Mouse (Mus musculus): ENCODE measurements around the gene Ablim2. TPM values are rescaled to one million over a fixed set of nuclear protein-coding genes. Genes with fewer than 3 reads are reported as not detected.

Ablim2 gene
- polyA plus RNA-seq, 1 experiment, result 5.1 TPM

- peak within 1 kb of the TSS; percentile 71 for H3K4me3 ChIP-seq (ENCODE audit: extremely low read depth, insufficient read depth, insufficient read length)
- WGBS, result 1% methylated on average over 47 of the region's 49 CpGs
Observed at GRCm38 (mm10) chr5:35893093-35893804, 135.6 kb downstream of the Ablim2 start, which contains the start of gene Afap1. TSS of gene Afap1 (plus strand) at chr5:35893319.

GRCm38 (mm10) chr5:35893805-35894260, 136.2 kb downstream of the Ablim2 start:
- peak in 1 of 2 experiments; percentile 40 for DNase-seq (ENCODE audit: low read depth in 1 of 2, low spot score in 2 of 2)
- Histone ChIP-seq H3K4me3 (ENCODE audit: extremely low read depth, insufficient read depth, insufficient read length) (peak overlapping the region; percentile 71), H3K27ac (ENCODE audit: insufficient read depth, low read length) (0 out of 2 replicates have a peak overlapping the region, but pooled peaks have one; percentile 10)

More at GRCm38 (mm10) chr5:35893093-35893804, 135.6 kb downstream of the Ablim2 start, which contains the start of gene Afap1:
- H3K36me3 ChIP-seq (ENCODE audit: control insufficient read depth, insufficient read depth, low read length), result no peaks in the 10 kb centered on the region
- H3K27me3 ChIP-seq (ENCODE audit: control insufficient read depth, insufficient read depth, low read length), result 0 out of 2 replicates have a peak, but pooled peaks cover 2% of the 10 kb centered on the region
- H3K4me1 ChIP-seq (ENCODE audit: control insufficient read depth, insufficient read depth, insufficient read length), result peaks cover 2% of the 10 kb centered on the region; the same call in 1 of the 2 replicates
- DNase-seq (ENCODE audit: low read depth in 1 of 2, low spot score in 2 of 2), result peak; percentile 92 to 100
- H3K27ac ChIP-seq (ENCODE audit: insufficient read depth, low read length), result 0 out of 2 replicates have a peak within 1 kb of the TSS, but pooled peaks have one; percentile 10
- TF ChIP-seq POLR2A (IDR thresholded peaks at IDR 0.05; ENCODE audit: low read depth, low read length), result no peak
- no peak for TF ChIP-seq CTCF (IDR thresholded peaks at IDR 0.05; ENCODE audit: extremely low read depth, insufficient read depth, insufficient read length, insufficient replicate concordance)

GRCm38 (mm10) chr5:35894295-35895047, 136.8 kb downstream of the Ablim2 start:
- Histone ChIP-seq H3K36me3 (ENCODE audit: control insufficient read depth, insufficient read depth, low read length) (no peaks in the 10 kb centered on the region), H3K4me3 (ENCODE audit: extremely low read depth, insufficient read depth, insufficient read length) (peak overlapping the region; percentile 71; the same call in 1 of the 2 replicates), H3K4me1 (ENCODE audit: control insufficient read depth, insufficient read depth, insufficient read length) (peaks cover 2% of the 10 kb centered on the region; the same call in 1 of the 2 replicates), H3K27me3 (ENCODE audit: control insufficient read depth, insufficient read depth, low read length) (0 out of 2 replicates have a peak, but pooled peaks cover 2% of the 10 kb centered on the region), H3K27ac (ENCODE audit: insufficient read depth, low read length) (no peak overlapping the region)
- 55% methylated on average over 30 of the region's 30 CpGs for WGBS
- TF ChIP-seq POLR2A (IDR thresholded peaks at IDR 0.05; ENCODE audit: low read depth, low read length) (no peak), CTCF (IDR thresholded peaks at IDR 0.05; ENCODE audit: extremely low read depth, insufficient read depth, insufficient read length, insufficient replicate concordance) (no peak)
- DNase-seq (ENCODE audit: low read depth in 1 of 2, low spot score in 2 of 2), result no peak

More at GRCm38 (mm10) chr5:35893805-35894260, 136.2 kb downstream of the Ablim2 start:
- peaks cover 2% of the 10 kb centered on the region; the same call in 1 of the 2 replicates for H3K4me1 ChIP-seq (ENCODE audit: control insufficient read depth, insufficient read depth, insufficient read length)
- TF ChIP-seq POLR2A (IDR thresholded peaks at IDR 0.05; ENCODE audit: low read depth, low read length) (no peak), CTCF (IDR thresholded peaks at IDR 0.05; ENCODE audit: extremely low read depth, insufficient read depth, insufficient read length, insufficient replicate concordance) (no peak)
- 5% methylated on average over 21 of the region's 21 CpGs for WGBS
- 0 out of 2 replicates have a peak, but pooled peaks cover 2% of the 10 kb centered on the region for H3K27me3 ChIP-seq (ENCODE audit: control insufficient read depth, insufficient read depth, low read length)
- H3K36me3 ChIP-seq (ENCODE audit: control insufficient read depth, insufficient read depth, low read length), result no peaks in the 10 kb centered on the region

GRCm38 (mm10) chr5:35895926-35896325, 138.2 kb downstream of the Ablim2 start:
- no peaks in the 10 kb centered on the region for H3K36me3 ChIP-seq (ENCODE audit: control insufficient read depth, insufficient read depth, low read length)
- WGBS, result 77% methylated on average over 4 of the region's 4 CpGs
- peaks cover 6% of the 10 kb centered on the region for H3K4me1 ChIP-seq (ENCODE audit: control insufficient read depth, insufficient read depth, insufficient read length)
- H3K4me3 ChIP-seq (ENCODE audit: extremely low read depth, insufficient read depth, insufficient read length), result no peak overlapping the region
- H3K27me3 ChIP-seq (ENCODE audit: control insufficient read depth, insufficient read depth, low read length), result 0 out of 2 replicates have a peak, but pooled peaks cover 2% of the 10 kb centered on the region
- DNase-seq (ENCODE audit: low read depth in 1 of 2, low spot score in 2 of 2), result no peak
- no peak overlapping the region for H3K27ac ChIP-seq (ENCODE audit: insufficient read depth, low read length)
- TF ChIP-seq CTCF (IDR thresholded peaks at IDR 0.05; ENCODE audit: extremely low read depth, insufficient read depth, insufficient read length, insufficient replicate concordance) (no peak), POLR2A (IDR thresholded peaks at IDR 0.05; ENCODE audit: low read depth, low read length) (no peak)

GRCm38 (mm10) chr5:35896556-35896955, 138.9 kb downstream of the Ablim2 start:
- 94% methylated on average over 4 of the region's 4 CpGs for WGBS
- no peaks in the 10 kb centered on the region for H3K36me3 ChIP-seq (ENCODE audit: control insufficient read depth, insufficient read depth, low read length)
- H3K27ac ChIP-seq (ENCODE audit: insufficient read depth, low read length), result no peak overlapping the region
- DNase-seq (ENCODE audit: low read depth in 1 of 2, low spot score in 2 of 2), result no peak
- H3K27me3 ChIP-seq (ENCODE audit: control insufficient read depth, insufficient read depth, low read length), result 0 out of 2 replicates have a peak, but pooled peaks cover 2% of the 10 kb centered on the region
- peaks cover 9% of the 10 kb centered on the region for H3K4me1 ChIP-seq (ENCODE audit: control insufficient read depth, insufficient read depth, insufficient read length)
- no peak overlapping the region for H3K4me3 ChIP-seq (ENCODE audit: extremely low read depth, insufficient read depth, insufficient read length)
- TF ChIP-seq POLR2A (IDR thresholded peaks at IDR 0.05; ENCODE audit: low read depth, low read length), result no peak
- TF ChIP-seq CTCF (IDR thresholded peaks at IDR 0.05; ENCODE audit: extremely low read depth, insufficient read depth, insufficient read length, insufficient replicate concordance), result no peak

- Histone ChIP-seq H3K4me1 (ENCODE audit: control insufficient read depth, insufficient read depth, insufficient read length) (peaks cover 9% of the 10 kb centered on the region), H3K4me3 (ENCODE audit: extremely low read depth, insufficient read depth, insufficient read length) (no peak overlapping the region), H3K27ac (ENCODE audit: insufficient read depth, low read length) (no peak overlapping the region), H3K36me3 (ENCODE audit: control insufficient read depth, insufficient read depth, low read length) (no peaks in the 10 kb centered on the region), H3K27me3 (ENCODE audit: control insufficient read depth, insufficient read depth, low read length) (0 out of 2 replicates have a peak, but pooled peaks cover 2% of the 10 kb centered on the region)
- no peak for DNase-seq (ENCODE audit: low read depth in 1 of 2, low spot score in 2 of 2)
- 68% methylated on average over 4 of the region's 4 CpGs for WGBS
- TF ChIP-seq CTCF (IDR thresholded peaks at IDR 0.05; ENCODE audit: extremely low read depth, insufficient read depth, insufficient read length, insufficient replicate concordance), result no peak
- TF ChIP-seq POLR2A (IDR thresholded peaks at IDR 0.05; ENCODE audit: low read depth, low read length), result no peak
Observed at GRCm38 (mm10) chr5:35897147-35897546, 139.5 kb downstream of the Ablim2 start.

Measured in spleen, adult 2 months (tissue).